Mouse (Mus musculus) megakaryocyte, embryonic 14.5 days (primary cell): Measurements from ENCODE around the gene Mttp.

Source experiments
- FLI1 ChIP-seq: IDR thresholded peaks from 2 replicates; pipeline ENCODE4 v1.6.1; 2012; ENCODE audit warnings: low read length, inconsistent platforms, mixed read lengths
- GATA1 ChIP-seq: IDR thresholded peaks from 3 replicates; pipeline ENCODE4 v1.6.1; 2012; ENCODE audit warnings: mixed read lengths, low read length, inconsistent platforms, borderline replicate concordance

DNA sequence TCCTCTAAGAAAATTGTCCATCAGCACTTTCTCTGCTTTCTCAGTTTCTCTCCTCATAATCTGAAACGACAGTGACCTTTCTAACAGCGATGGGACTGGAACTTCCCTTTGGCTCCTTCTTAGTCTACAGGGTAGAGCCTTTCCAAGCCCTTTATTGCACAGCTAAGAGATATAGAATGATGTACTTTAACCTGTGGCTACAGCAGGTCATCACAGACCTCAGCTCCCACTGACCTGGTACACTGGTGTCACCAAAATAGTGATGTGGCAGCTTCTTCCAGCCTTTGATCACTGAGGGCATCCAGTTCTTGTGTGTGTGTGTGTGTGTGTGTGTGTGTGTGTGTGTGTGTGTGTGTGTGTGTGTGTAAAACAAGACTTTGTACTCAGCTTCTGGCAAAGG, 23.3 kb downstream of the Mttp start:
- TF ChIP-seq GATA1 (no peak), FLI1 (no peak)
